Mouse (Mus musculus): Measurements from ENCODE around the gene Tspan18. TPM values are rescaled to one million over a fixed set of nuclear protein-coding genes. Genes with fewer than 3 reads are reported as not detected.

The Tspan18 gene
- total RNA-seq, 1 experiment, result 1.4 TPM

DNA sequence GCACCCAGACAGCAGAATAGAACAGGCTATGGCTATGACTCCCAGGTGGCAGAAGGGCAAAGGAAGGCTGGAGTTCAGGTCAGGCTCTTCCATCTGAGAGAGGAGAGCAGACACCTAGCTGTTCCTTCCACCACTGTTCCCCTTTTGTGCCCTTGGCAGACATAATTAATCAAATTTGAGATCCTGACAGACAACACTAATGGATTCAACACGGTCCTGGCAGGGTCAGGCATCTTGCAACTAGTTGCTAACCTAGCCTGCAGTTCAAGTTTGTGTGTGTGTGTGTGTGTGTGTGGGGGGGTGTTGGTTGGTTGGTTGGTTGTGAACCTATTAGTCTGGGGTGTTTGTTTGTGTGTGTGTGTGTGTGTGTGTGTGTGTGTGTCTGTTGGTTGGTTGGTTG, 131.5 kb downstream of the Tspan18 start:
- Histone ChIP-seq H3K36me3 (ENCODE audit: control insufficient read depth, insufficient read depth, low read length, poor library complexity, severe bottlenecking) (no peaks in the 10 kb centered on the region), H3K4me3 (ENCODE audit: insufficient read depth in 1 of 2, low read depth in 1 of 2, low read length in 2 of 2, poor library complexity in 1 of 2, severe bottlenecking in 1 of 2) (no peak overlapping the region), H3K9me3 (ENCODE audit: control insufficient read depth, insufficient read depth, low read depth, low read length) (no peaks in the 10 kb centered on the region), H3K4me1 (ENCODE audit: control insufficient read depth in 2 of 2, insufficient read depth in 2 of 2, low read length in 2 of 2, poor library complexity in 1 of 2) (peaks cover 0 to 3% of the 10 kb centered on the region in 2 experiments; a peak in 1 of 4 replicates), H3K27ac (ENCODE audit: insufficient read depth, low read depth, low read length, poor library complexity, severe bottlenecking) (no peak overlapping the region), H3K9ac (ENCODE audit: insufficient read depth, low read depth, low read length, poor library complexity, severe bottlenecking) (no peak overlapping the region)
- DNase-seq (ENCODE audit: low read depth, low spot score), result no peak
- in situ Hi-C loops (cut with MboI; ENCODE audit: low sequenced_read_pairs in 2 of 2, unreplicated experiment in 2 of 2), result no loop called here
- TF ChIP-seq CHD2 (IDR thresholded peaks at IDR 0.05; ENCODE audit: low read depth, low read length), result no peak
- no peak for TF ChIP-seq HCFC1 (IDR thresholded peaks at IDR 0.05; ENCODE audit: borderline replicate concordance, insufficient read depth, low read length)
- no peak for TF ChIP-seq ZC3H11A (IDR thresholded peaks at IDR 0.05; ENCODE audit: borderline replicate concordance, low read depth, low read length)
- no peak for TF ChIP-seq ZNF384 (IDR thresholded peaks at IDR 0.05; ENCODE audit: low read depth, low read length)
- no peak for TF ChIP-seq MAFK (IDR thresholded peaks at IDR 0.05; ENCODE audit: insufficient read depth, low read depth, low read length)

DNA sequence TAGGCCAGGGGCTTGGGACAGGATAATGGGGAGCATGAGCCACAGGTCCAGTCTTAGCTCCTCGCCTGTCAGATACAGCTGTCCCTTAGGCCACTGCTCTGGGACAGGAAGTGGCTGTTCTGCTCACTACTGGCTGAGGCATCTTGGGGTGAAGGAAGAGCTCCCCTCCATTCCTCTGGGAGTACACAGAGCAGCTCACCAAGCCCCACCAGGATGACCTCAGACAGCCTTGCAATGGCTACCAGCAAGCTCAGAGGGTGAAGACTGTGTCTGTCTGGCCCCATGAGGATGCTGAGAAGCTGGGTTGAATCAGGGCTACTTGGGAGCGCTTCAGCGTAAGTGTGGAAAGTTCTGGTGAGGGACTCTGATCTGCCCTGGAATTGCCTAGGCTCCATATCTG, 132.3 kb downstream of the Tspan18 start:
- Histone ChIP-seq H3K9ac (ENCODE audit: insufficient read depth, low read depth, low read length, poor library complexity, severe bottlenecking) (no peak overlapping the region), H3K27ac (ENCODE audit: insufficient read depth, low read depth, low read length, poor library complexity, severe bottlenecking) (no peak overlapping the region), H3K4me1 (ENCODE audit: control insufficient read depth in 2 of 2, insufficient read depth in 2 of 2, low read length in 2 of 2, poor library complexity in 1 of 2) (peaks cover 0 to 3% of the 10 kb centered on the region in 2 experiments; a peak in 1 of 4 replicates), H3K9me3 (ENCODE audit: control insufficient read depth, insufficient read depth, low read depth, low read length) (no peaks in the 10 kb centered on the region), H3K36me3 (ENCODE audit: control insufficient read depth, insufficient read depth, low read length, poor library complexity, severe bottlenecking) (no peaks in the 10 kb centered on the region), H3K4me3 (ENCODE audit: insufficient read depth in 1 of 2, low read depth in 1 of 2, low read length in 2 of 2, poor library complexity in 1 of 2, severe bottlenecking in 1 of 2) (no peak overlapping the region)
- TF ChIP-seq ZNF384 (IDR thresholded peaks at IDR 0.05; ENCODE audit: low read depth, low read length) (no peak), ZC3H11A (IDR thresholded peaks at IDR 0.05; ENCODE audit: borderline replicate concordance, low read depth, low read length) (no peak), HCFC1 (IDR thresholded peaks at IDR 0.05; ENCODE audit: borderline replicate concordance, insufficient read depth, low read length) (no peak), MAFK (IDR thresholded peaks at IDR 0.05; ENCODE audit: insufficient read depth, low read depth, low read length) (no peak), CHD2 (IDR thresholded peaks at IDR 0.05; ENCODE audit: low read depth, low read length) (no peak)
- DNase-seq (ENCODE audit: low read depth, low spot score), result no peak
- in situ Hi-C loops (cut with MboI; ENCODE audit: low sequenced_read_pairs in 2 of 2, unreplicated experiment in 2 of 2), result no loop called here

DNA sequence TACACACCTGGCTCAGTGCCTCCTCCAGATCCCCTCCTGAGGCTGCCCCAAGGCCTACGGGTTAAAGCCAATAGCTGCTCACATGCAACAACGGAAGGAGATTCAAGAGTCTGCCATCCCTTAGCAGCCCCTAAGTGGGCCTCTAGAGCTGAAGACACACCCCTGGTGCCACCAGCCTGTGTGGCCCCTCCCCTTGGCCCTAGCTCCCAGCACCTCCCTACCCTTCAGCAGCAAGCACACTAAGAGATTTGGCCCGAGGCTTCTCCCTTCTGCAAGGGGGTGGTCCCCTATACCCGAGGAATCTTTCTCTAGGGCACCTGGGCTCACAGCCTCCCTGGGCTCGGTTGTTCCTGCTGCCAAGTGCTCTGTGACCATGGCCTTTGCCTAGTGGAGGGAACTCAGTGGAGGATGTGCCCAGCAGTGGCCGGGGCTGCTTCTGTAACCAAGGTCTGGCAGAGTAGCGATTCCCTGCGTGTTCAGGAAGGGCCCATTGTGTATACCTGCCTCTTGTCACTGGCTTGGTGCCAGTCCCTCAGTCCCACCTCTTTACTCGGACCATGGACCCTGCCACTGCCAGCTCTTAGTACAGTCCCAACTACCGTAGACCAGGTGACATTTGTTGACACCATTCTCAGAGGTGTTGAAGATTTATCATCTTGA, 133.5 kb downstream of the Tspan18 start:
- no peak for DNase-seq (ENCODE audit: low read depth, low spot score)
- in situ Hi-C loops (cut with MboI; ENCODE audit: low sequenced_read_pairs in 2 of 2, unreplicated experiment in 2 of 2), result no loop called here
- no peak overlapping the region for H3K9ac ChIP-seq (ENCODE audit: insufficient read depth, low read depth, low read length, poor library complexity, severe bottlenecking)
- no peak overlapping the region for H3K27ac ChIP-seq (ENCODE audit: insufficient read depth, low read depth, low read length, poor library complexity, severe bottlenecking)
- H3K36me3 ChIP-seq (ENCODE audit: control insufficient read depth, insufficient read depth, low read length, poor library complexity, severe bottlenecking), result no peaks in the 10 kb centered on the region
- H3K4me1 ChIP-seq (ENCODE audit: control insufficient read depth in 2 of 2, insufficient read depth in 2 of 2, low read length in 2 of 2, poor library complexity in 1 of 2), result peaks cover 0 to 3% of the 10 kb centered on the region in 2 experiments; a peak in 1 of 4 replicates
- H3K4me3 ChIP-seq (ENCODE audit: insufficient read depth in 1 of 2, low read depth in 1 of 2, low read length in 2 of 2, poor library complexity in 1 of 2, severe bottlenecking in 1 of 2), result no peak overlapping the region
- TF ChIP-seq HCFC1 (IDR thresholded peaks at IDR 0.05; ENCODE audit: borderline replicate concordance, insufficient read depth, low read length) (no peak), CHD2 (IDR thresholded peaks at IDR 0.05; ENCODE audit: low read depth, low read length) (no peak), ZC3H11A (IDR thresholded peaks at IDR 0.05; ENCODE audit: borderline replicate concordance, low read depth, low read length) (no peak), MAFK (IDR thresholded peaks at IDR 0.05; ENCODE audit: insufficient read depth, low read depth, low read length) (no peak), ZNF384 (IDR thresholded peaks at IDR 0.05; ENCODE audit: low read depth, low read length) (no peak)
- no peaks in the 10 kb centered on the region for H3K9me3 ChIP-seq (ENCODE audit: control insufficient read depth, insufficient read depth, low read depth, low read length)

GRCm38 (mm10) chr2:93199531-93199974, 134.8 kb downstream of the Tspan18 start:
- TF ChIP-seq ZNF384 (IDR thresholded peaks at IDR 0.05; ENCODE audit: low read depth, low read length) (no peak), HCFC1 (IDR thresholded peaks at IDR 0.05; ENCODE audit: borderline replicate concordance, insufficient read depth, low read length) (no peak), ZC3H11A (IDR thresholded peaks at IDR 0.05; ENCODE audit: borderline replicate concordance, low read depth, low read length) (no peak), CHD2 (IDR thresholded peaks at IDR 0.05; ENCODE audit: low read depth, low read length) (no peak), MAFK (IDR thresholded peaks at IDR 0.05; ENCODE audit: insufficient read depth, low read depth, low read length) (no peak)
- peaks cover 0 to 3% of the 10 kb centered on the region in 2 experiments; a peak in 1 of 4 replicates for H3K4me1 ChIP-seq (ENCODE audit: control insufficient read depth in 2 of 2, insufficient read depth in 2 of 2, low read length in 2 of 2, poor library complexity in 1 of 2)

More at GRCm38 (mm10) chr2:93199531-93199974, 134.8 kb downstream of the Tspan18 start:
- no peak overlapping the region for H3K9ac ChIP-seq (ENCODE audit: insufficient read depth, low read depth, low read length, poor library complexity, severe bottlenecking)
- no peaks in the 10 kb centered on the region for H3K36me3 ChIP-seq (ENCODE audit: control insufficient read depth, insufficient read depth, low read length, poor library complexity, severe bottlenecking)
- H3K4me3 ChIP-seq (ENCODE audit: insufficient read depth in 1 of 2, low read depth in 1 of 2, low read length in 2 of 2, poor library complexity in 1 of 2, severe bottlenecking in 1 of 2), result no peak overlapping the region
- H3K9me3 ChIP-seq (ENCODE audit: control insufficient read depth, insufficient read depth, low read depth, low read length), result no peaks in the 10 kb centered on the region
- no peak overlapping the region for H3K27ac ChIP-seq (ENCODE audit: insufficient read depth, low read depth, low read length, poor library complexity, severe bottlenecking)
- in situ Hi-C loops (cut with MboI; ENCODE audit: low sequenced_read_pairs in 2 of 2, unreplicated experiment in 2 of 2), result loop anchor here in 1 of 2 experiments (5.0 kb wide), 1 partner anchor 132 kb away; no protein-coding TSS in a partner anchor
- DNase-seq (ENCODE audit: low read depth, low spot score), result peak; percentile 74
